Mouse (Mus musculus) ES-E14 (cell line): ENCODE data around the gene Spsb1.

Experiments
- CHD2 ChIP-seq: IDR thresholded peaks from 2 replicates; pipeline ENCODE4 v1.6.1; 2014; ENCODE audit warnings: mild to moderate bottlenecking, low read depth, low read length, inconsistent platforms
- HCFC1 ChIP-seq: IDR thresholded peaks from 2 replicates; pipeline ENCODE4 v1.6.1; 2012; ENCODE audit warnings: low read length, inconsistent platforms, borderline replicate concordance; ENCODE audit not compliant: insufficient read depth
- MAFK ChIP-seq: IDR thresholded peaks from 2 replicates; pipeline ENCODE4 v1.6.1; 2014; ENCODE audit warnings: mild to moderate bottlenecking, low read depth, low read length, inconsistent platforms; ENCODE audit not compliant: insufficient read depth
- ZC3H11A ChIP-seq: IDR thresholded peaks from 2 replicates; pipeline ENCODE4 v1.6.1; 2012; ENCODE audit warnings: low read depth, mild to moderate bottlenecking, inconsistent platforms, low read length, borderline replicate concordance
- ZNF384 ChIP-seq: IDR thresholded peaks from 2 replicates; pipeline ENCODE4 v1.6.1; 2012; ENCODE audit warnings: low read depth, low read length, inconsistent platforms

DNA sequence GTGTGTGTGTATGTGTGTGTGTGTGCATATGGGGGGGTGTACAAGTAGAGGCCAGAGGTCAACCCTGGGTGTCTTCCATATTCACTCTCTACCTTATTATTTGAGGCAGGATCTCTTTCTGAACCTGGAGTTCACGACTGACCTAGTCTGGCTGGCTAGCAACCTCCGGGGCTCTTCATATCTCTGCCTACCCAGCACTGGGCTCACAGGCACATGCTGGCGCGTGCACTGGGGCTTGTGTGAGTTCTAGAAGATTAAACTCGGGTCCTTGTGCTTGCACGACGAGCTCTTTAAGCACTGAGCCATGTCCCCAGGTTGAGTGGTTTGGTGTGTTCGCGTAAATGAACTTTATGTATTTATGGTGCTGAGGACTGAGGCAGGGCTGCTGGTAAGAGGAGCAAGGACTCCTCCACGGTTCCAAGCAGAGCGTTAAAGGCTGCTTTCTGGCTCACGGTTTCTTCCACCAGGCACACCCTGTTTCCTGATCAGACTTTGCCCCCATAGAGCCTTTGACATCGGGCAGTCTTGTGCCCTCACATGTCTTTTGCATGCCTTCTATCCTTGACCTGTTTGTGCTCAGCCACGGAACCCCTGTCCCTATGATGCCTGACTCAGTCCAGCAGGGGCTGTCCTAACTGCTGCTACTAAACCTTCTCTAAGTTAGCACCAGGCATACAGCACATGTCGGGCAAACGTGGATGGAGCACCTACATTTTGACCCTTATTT is 21.2 kb downstream of the Spsb1 start:
- TF ChIP-seq CHD2 = no peak
- no peak for TF ChIP-seq ZC3H11A
- TF ChIP-seq ZNF384 = no peak
- no peak for TF ChIP-seq HCFC1
- no peak for TF ChIP-seq MAFK
